Mouse (Mus musculus) stomach, postnatal 0 days (tissue): ENCODE data around the gene Ngdn.

Source experiments
- CTCF ChIP-seq: IDR thresholded peaks from 2 replicates; pipeline ENCODE4 v1.5.1; 2016; ENCODE audit warnings: antibody characterized with exemption, low read depth, mild to moderate bottlenecking, moderate library complexity
- EP300 ChIP-seq: optimal IDR thresholded peaks from 2 replicates; pipeline ENCODE3; 2016; ENCODE audit warnings: antibody characterized with exemption

DNA sequence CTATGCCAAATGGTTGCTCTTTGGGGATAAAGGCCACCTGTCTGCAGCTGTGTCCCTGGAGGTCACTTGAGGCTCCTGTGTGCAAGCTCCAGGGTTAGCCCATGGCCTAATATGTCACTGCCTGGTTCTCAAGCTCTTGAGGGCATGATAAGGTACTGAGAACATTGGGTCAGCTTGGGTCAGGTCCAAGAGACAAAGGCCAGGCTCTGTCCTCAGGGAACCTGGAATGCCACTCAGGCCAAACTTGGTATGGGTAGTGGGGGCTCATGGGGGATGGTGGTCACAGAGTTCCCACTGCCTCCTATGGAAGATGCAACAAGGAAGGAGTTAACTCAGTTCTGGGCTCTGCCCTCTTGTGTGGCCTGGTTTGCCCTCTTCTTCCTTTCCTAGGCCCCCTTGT lies 46.9 kb upstream of the Ngdn start:
- no peak for TF ChIP-seq CTCF
- TF ChIP-seq EP300, result no peak
